Mouse (Mus musculus) thymus, postnatal 25 days (tissue): Measurements from ENCODE around the gene Pax3.

ENCODE experiments used
- DNase-seq: peaks from one replicate; pipeline ENCODE4 v3.0.0; 2022

The Pax3 gene

GRCm38 (mm10) chr1:78197351-78198234 is 659 bp upstream of the Pax3 start:
- no peak for DNase-seq

GRCm38 (mm10) chr1:78195771-78196712 is 892 bp downstream of the Pax3 start:
- DNase-seq, result no peak

GRCm38 (mm10) chr1:78195145-78195544 is 1.8 kb downstream of the Pax3 start:
- DNase-seq, result no peak

GRCm38 (mm10) chr1:78194381-78195047 is 2.4 kb downstream of the Pax3 start:
- no peak for DNase-seq

GRCm38 (mm10) chr1:78193465-78193991 is 3.4 kb downstream of the Pax3 start:
- DNase-seq, result no peak

GRCm38 (mm10) chr1:78192746-78193464 is 4.0 kb downstream of the Pax3 start:
- DNase-seq, result no peak

GRCm38 (mm10) chr1:78192217-78192735 is 4.7 kb downstream of the Pax3 start:
- no peak for DNase-seq

- DNase-seq, result no peak
Measured at GRCm38 (mm10) chr1:78191761-78192160, 5.2 kb downstream of the Pax3 start.

GRCm38 (mm10) chr1:78191331-78191730 is 5.6 kb downstream of the Pax3 start:
- DNase-seq, result no peak

GRCm38 (mm10) chr1:78190386-78191111 is 6.4 kb downstream of the Pax3 start:
- no peak for DNase-seq

- no peak for DNase-seq
Measured at GRCm38 (mm10) chr1:78189501-78190345, 7.2 kb downstream of the Pax3 start.

- DNase-seq, result no peak
Measured at GRCm38 (mm10) chr1:78189016-78189415, 7.9 kb downstream of the Pax3 start.

GRCm38 (mm10) chr1:78188299-78188698 is 8.6 kb downstream of the Pax3 start:
- DNase-seq, result no peak

GRCm38 (mm10) chr1:78187788-78188173 is 9.2 kb downstream of the Pax3 start:
- DNase-seq, result no peak

GRCm38 (mm10) chr1:78187122-78187787 is 9.7 kb downstream of the Pax3 start:
- no peak for DNase-seq

GRCm38 (mm10) chr1:78182954-78183353 is 14.0 kb downstream of the Pax3 start:
- DNase-seq, result no peak

- DNase-seq, result no peak
Measured at GRCm38 (mm10) chr1:78181882-78182281, 15.1 kb downstream of the Pax3 start.

GRCm38 (mm10) chr1:78172334-78172733 is 24.6 kb downstream of the Pax3 start:
- DNase-seq, result no peak

- DNase-seq, result no peak
Measured at GRCm38 (mm10) chr1:78171671-78172070, 25.3 kb downstream of the Pax3 start.

- no peak for DNase-seq
Measured at GRCm38 (mm10) chr1:78170771-78171170, 26.2 kb downstream of the Pax3 start.
